Mouse (Mus musculus) cerebellum, postnatal 25 days (tissue): ENCODE results near the gene Apoa5.

Experiments
- DNase-seq, 2 experiments: peaks; one replicate each; pipeline ENCODE4 v3.0.0; 2021; ENCODE audit warnings: mixed read lengths in 2 of 2

The Apoa5 gene

GRCm38 (mm10) chr9:46268343-46268873, at the start of gene Apoa5:
Gene Apoa5, plus strand, starts transcription at chr9:46268633.
- no peak for DNase-seq

- no peak for DNase-seq
These were observed 45.3 kb upstream of the Apoa5 start for GRCm38 (mm10) chr9:46223090-46223489.

- no peak for DNase-seq
These were observed 44.3 kb upstream of the Apoa5 start for GRCm38 (mm10) chr9:46224101-46224500.

GRCm38 (mm10) chr9:46224945-46225660, 43.3 kb upstream of the Apoa5 start:
- no peak for DNase-seq

- no peak for DNase-seq
These were observed 41.3 kb upstream of the Apoa5 start for GRCm38 (mm10) chr9:46227064-46227614.

- no peak for DNase-seq
These were observed 39.9 kb upstream of the Apoa5 start, which contains the start of gene Apoa1 for GRCm38 (mm10) chr9:46228491-46228890. Gene Apoa1, plus strand, starts transcription at chr9:46228580.

GRCm38 (mm10) chr9:46229573-46230449, 38.6 kb upstream of the Apoa5 start:
- peak; percentile 91 to 92 for DNase-seq

- no peak for DNase-seq
These were observed 37.9 kb upstream of the Apoa5 start for GRCm38 (mm10) chr9:46230450-46230975.

- DNase-seq: peak; percentile 42 to 50
These were observed 33.2 kb upstream of the Apoa5 start for GRCm38 (mm10) chr9:46235196-46235595.

- DNase-seq: no peak
These were observed 33.0 kb upstream of the Apoa5 start, which contains the start of gene Apoc3 for GRCm38 (mm10) chr9:46235596-46235648. Gene Apoc3, minus strand, starts transcription at chr9:46235636.

- DNase-seq: no peak
These were observed 32.8 kb upstream of the Apoa5 start for GRCm38 (mm10) chr9:46235649-46236048.

GRCm38 (mm10) chr9:46238850-46239249, 29.6 kb upstream of the Apoa5 start:
- no peak for DNase-seq

- no peak for DNase-seq
These were observed 27.8 kb upstream of the Apoa5 start, which contains the start of gene Apoa4 for GRCm38 (mm10) chr9:46240526-46241153. Gene Apoa4, plus strand, starts transcription at chr9:46240696.

- DNase-seq: no peak
These were observed 26.6 kb upstream of the Apoa5 start for GRCm38 (mm10) chr9:46241818-46242217.

GRCm38 (mm10) chr9:46243122-46243521, 25.3 kb upstream of the Apoa5 start:
- DNase-seq: no peak

- no peak for DNase-seq
These were observed 24.8 kb upstream of the Apoa5 start for GRCm38 (mm10) chr9:46243584-46243983.

GRCm38 (mm10) chr9:46246752-46247324, 21.6 kb upstream of the Apoa5 start:
- DNase-seq: peak; percentile 69 to 82

GRCm38 (mm10) chr9:46256177-46256576, 12.3 kb upstream of the Apoa5 start:
- DNase-seq: no peak

- DNase-seq: no peak
These were observed 11.6 kb upstream of the Apoa5 start for GRCm38 (mm10) chr9:46256658-46257385.

GRCm38 (mm10) chr9:46257546-46257945, 10.9 kb upstream of the Apoa5 start:
- no peak for DNase-seq

- DNase-seq: no peak
These were observed 9.3 kb upstream of the Apoa5 start for GRCm38 (mm10) chr9:46259111-46259510.

- no peak for DNase-seq
These were observed 7.3 kb upstream of the Apoa5 start for GRCm38 (mm10) chr9:46261131-46261530.
